Mouse (Mus musculus) heart, embryonic 12.5 days (tissue): ENCODE data around the gene Lactbl1. TPM values are rescaled to one million over a fixed set of nuclear protein-coding genes. Genes with fewer than 3 reads are reported as not detected.
A peak's percentile ranks its signal among the peaks of the same experiment; 100 is the strongest.

Experiments used
- ATAC-seq: fragments of 200-750 bp; cut with Nextera tagmentation; 2 replicates; pipeline ENCODE4 v1.8.0; 2017; ENCODE audit warnings: moderate TSS enrichment, moderate library complexity; ENCODE audit not compliant: insufficient number of reproducible peaks, low FRiP score
- H3K27ac ChIP-seq: fragments of 300-500 bp; sonication (generic); 2 replicates; pipeline ENCODE4 v1.5.1; 2016; ENCODE audit warnings: mild to moderate bottlenecking, moderate library complexity; ENCODE audit not compliant: poor library complexity, severe bottlenecking
- H3K27me3 ChIP-seq: fragments of 300-500 bp; sonication (generic); replicated peaks from 2 replicates; pipeline ENCODE4 v1.6.1; 2016; ENCODE audit warnings: mild to moderate bottlenecking, moderate library complexity
- H3K36me3 ChIP-seq: fragments of 300-500 bp; sonication (generic); 2 replicates; pipeline ENCODE4 v1.6.1; 2016; ENCODE audit warnings: mild to moderate bottlenecking, moderate library complexity
- H3K4me1 ChIP-seq: fragments of 300-500 bp; sonication (generic); replicated peaks from 2 replicates; pipeline ENCODE4 v1.6.1; 2016; ENCODE audit warnings: mild to moderate bottlenecking
- H3K4me2 ChIP-seq: fragments of 300-500 bp; sonication (generic); 2 replicates; pipeline ENCODE4 v1.6.1; 2016; ENCODE audit warnings: mild to moderate bottlenecking, moderate library complexity
- H3K4me3 ChIP-seq: fragments of 300-500 bp; sonication (generic); 2 replicates; pipeline ENCODE4 v1.5.1; 2016; ENCODE audit warnings: mild to moderate bottlenecking
- H3K9ac ChIP-seq: fragments of 300-500 bp; sonication (generic); 2 replicates; pipeline ENCODE4 v1.6.1; 2016; ENCODE audit warnings: mild to moderate bottlenecking, moderate library complexity
- H3K9me3 ChIP-seq: fragments of 300-500 bp; sonication (generic); replicated peaks from 2 replicates; pipeline ENCODE4 v1.6.1; 2016; ENCODE audit warnings: mild to moderate bottlenecking, moderate library complexity
- WGBS: fragments of 180-500 bp; shearing (Covaris S2); methylation state at CpG from one replicate; pipeline ENCODE4 v1.1.7; 2016; 5-methylcytosine and 5-hydroxymethylcytosine counted together
- polyA plus RNA-seq: library from polyadenylated mRNA; unstranded; fragments of >200 nt; fragmentation: Nextera tagmentation; extraction: Ambion mirVana; gene quantifications from 2 replicates; pipeline ENCODE4 v1.2.1, GENCODE M21; 2016

Lactbl1 gene
- polyA plus RNA-seq, 1 experiment from 2014 or later, result not detected

DNA sequence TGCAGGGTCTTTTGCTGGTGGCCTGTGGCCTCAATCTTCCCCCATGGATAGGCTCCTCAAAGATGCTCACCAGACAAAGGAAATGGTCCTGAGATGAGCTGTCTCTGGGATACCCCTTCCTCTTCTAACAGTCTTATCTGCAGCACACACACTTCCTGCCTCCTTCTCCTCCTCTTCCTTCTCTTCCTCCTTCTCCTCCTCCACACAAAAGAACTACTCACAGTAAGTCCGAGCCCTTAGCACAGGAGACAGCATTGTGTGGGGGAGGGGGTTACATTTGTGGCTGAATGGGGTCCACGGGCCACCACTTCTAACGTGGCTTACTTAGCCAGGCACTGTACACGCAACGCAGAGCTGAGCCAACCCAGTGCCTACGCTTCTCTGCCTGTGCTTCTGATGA is 30.6 kb downstream of the Lactbl1 start:
- no peak overlapping the region for H3K4me2 ChIP-seq
- H3K9ac ChIP-seq, result no peak overlapping the region
- H3K27ac ChIP-seq, result peak overlapping the region; percentile 17; the same call in 1 of the 2 replicates
- peak; percentile 51 for ATAC-seq
- peaks cover 17% of the 10 kb centered on the region for H3K27me3 ChIP-seq
- no peaks in the 10 kb centered on the region for H3K9me3 ChIP-seq
- 47% methylated on average over 6 of the region's 6 CpGs for WGBS
- H3K4me3 ChIP-seq, result no peak overlapping the region
- H3K36me3 ChIP-seq, result no peaks in the 10 kb centered on the region
- peaks cover 28% of the 10 kb centered on the region for H3K4me1 ChIP-seq

DNA sequence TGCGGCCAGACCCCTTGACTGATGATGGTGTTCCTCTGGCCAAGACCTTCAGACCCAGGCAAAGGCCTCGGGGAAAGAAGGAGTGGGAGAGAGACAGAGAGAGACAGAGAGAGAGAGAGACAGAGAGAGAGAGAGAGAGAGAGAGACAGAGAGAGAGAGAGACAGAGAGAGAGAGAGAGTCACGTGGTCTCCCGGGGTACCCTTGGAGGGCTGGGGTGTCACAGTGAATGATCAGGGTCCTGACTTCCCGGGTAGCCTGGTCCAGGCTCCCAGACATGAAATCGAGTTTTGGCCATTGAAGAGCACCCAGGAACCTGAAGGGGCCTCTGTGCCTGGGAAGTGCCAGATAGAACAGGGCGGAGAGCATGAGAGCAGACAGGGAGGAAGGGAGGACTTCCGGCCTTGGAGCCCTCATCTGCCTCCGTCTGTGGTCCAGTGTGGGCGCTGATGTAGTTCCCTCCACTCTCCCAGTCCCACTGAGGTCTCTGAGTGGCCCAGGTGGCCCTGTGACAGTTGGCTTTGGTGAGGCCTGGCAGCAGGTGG is 31.3 kb downstream of the Lactbl1 start:
- no peak for ATAC-seq
- no peak overlapping the region for H3K9ac ChIP-seq
- H3K9me3 ChIP-seq, result no peaks in the 10 kb centered on the region
- H3K27me3 ChIP-seq, result peaks cover 16% of the 10 kb centered on the region
- H3K4me2 ChIP-seq, result no peak overlapping the region
- peak overlapping the region; percentile 17; the same call in 1 of the 2 replicates for H3K27ac ChIP-seq
- peaks cover 28% of the 10 kb centered on the region for H3K4me1 ChIP-seq
- H3K4me3 ChIP-seq, result no peak overlapping the region
- WGBS, result 72% methylated on average over 10 of the region's 10 CpGs
- peaks cover 3% of the 10 kb centered on the region; the same call in 1 of the 2 replicates for H3K36me3 ChIP-seq

DNA sequence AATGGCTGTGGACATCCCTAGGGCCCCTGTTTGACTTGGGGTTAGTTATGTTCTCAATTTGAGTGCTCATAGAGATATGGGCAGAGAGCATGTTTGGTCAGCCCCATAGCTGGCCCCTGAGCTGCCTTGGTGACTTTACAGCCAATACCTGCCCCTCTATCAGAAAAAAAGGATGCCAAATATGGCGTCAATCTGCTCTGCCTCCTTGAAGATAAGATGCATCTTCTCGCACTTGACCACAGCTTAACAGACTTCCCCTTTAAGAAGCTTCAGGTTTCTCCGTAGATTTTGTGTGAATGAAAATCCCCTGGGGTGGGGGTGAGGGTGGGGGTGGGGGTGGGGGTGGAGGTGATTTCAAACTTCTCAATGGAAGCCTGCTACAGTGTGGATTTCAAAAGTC is 35.5 kb downstream of the Lactbl1 start:
- H3K27ac ChIP-seq, result no peak overlapping the region
- H3K27me3 ChIP-seq, result 0 out of 2 replicates have a peak, but pooled peaks cover 6% of the 10 kb centered on the region
- 60% methylated on average over 3 of the region's 3 CpGs for WGBS
- H3K36me3 ChIP-seq, result peaks cover 6% of the 10 kb centered on the region; the same call in 1 of the 2 replicates
- ATAC-seq, result no peak
- H3K9me3 ChIP-seq, result no peaks in the 10 kb centered on the region
- no peak overlapping the region for H3K4me2 ChIP-seq
- H3K4me1 ChIP-seq, result peaks cover 7% of the 10 kb centered on the region
- no peak overlapping the region for H3K4me3 ChIP-seq
- H3K9ac ChIP-seq, result no peak overlapping the region

DNA sequence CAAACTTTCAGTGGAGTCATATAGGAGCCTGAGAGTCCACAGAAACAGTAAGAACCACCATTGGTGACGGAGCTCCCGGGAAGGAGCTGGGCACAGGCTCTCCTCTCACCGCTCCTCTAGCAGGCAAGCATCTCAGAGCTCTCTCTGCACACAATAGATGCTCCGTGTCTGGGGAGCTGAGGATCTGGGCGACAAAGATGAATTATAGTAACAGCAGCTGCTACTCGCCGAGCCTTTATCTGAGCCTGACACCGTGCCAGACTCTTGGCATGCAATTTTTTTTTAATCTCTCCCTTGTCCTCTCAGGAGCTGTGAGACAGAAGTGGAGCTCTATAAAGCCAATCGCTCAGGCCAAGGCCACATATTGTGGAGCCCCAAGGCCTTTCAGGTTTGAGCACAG is 42.6 kb downstream of the Lactbl1 start:
- H3K4me3 ChIP-seq, result no peak overlapping the region
- no peak for ATAC-seq
- H3K9me3 ChIP-seq, result no peaks in the 10 kb centered on the region; the same call in none of the 2 replicates
- H3K27ac ChIP-seq, result no peak overlapping the region
- 67% methylated on average over 9 of the region's 9 CpGs for WGBS
- H3K9ac ChIP-seq, result no peak overlapping the region
- H3K4me1 ChIP-seq, result 0 out of 2 replicates have a peak, but pooled peaks cover 3% of the 10 kb centered on the region
- H3K36me3 ChIP-seq, result no peaks in the 10 kb centered on the region
- no peaks in the 10 kb centered on the region for H3K27me3 ChIP-seq
- no peak overlapping the region for H3K4me2 ChIP-seq

DNA sequence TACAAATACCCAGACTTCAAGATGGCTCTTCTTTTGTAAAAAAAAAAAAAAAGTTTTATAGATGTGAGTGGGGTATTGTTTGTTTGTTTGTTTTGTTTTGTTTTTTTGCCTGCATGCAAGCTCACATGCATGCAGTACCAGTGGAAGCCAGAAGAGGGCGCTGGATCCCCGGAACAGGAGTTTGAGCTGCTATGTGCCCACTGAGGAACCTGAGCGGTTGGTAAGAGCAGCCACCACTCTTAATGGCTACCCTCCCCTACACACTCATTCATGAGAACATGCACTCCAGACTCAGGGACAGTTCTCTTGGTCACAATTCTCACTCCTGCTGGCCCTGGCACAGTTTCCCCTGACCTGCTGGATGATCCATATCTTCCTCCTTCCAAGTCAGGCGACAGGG is 43.6 kb downstream of the Lactbl1 start:
- Histone ChIP-seq H3K4me2 (no peak overlapping the region), H3K9ac (no peak overlapping the region), H3K27ac (no peak overlapping the region), H3K36me3 (no peaks in the 10 kb centered on the region), H3K27me3 (no peaks in the 10 kb centered on the region), H3K4me3 (no peak overlapping the region), H3K4me1 (0 out of 2 replicates have a peak, but pooled peaks cover 3% of the 10 kb centered on the region), H3K9me3 (no peaks in the 10 kb centered on the region; the same call in none of the 2 replicates)
- 57% methylated on average over 4 of the region's 4 CpGs for WGBS
- ATAC-seq, result no peak

DNA sequence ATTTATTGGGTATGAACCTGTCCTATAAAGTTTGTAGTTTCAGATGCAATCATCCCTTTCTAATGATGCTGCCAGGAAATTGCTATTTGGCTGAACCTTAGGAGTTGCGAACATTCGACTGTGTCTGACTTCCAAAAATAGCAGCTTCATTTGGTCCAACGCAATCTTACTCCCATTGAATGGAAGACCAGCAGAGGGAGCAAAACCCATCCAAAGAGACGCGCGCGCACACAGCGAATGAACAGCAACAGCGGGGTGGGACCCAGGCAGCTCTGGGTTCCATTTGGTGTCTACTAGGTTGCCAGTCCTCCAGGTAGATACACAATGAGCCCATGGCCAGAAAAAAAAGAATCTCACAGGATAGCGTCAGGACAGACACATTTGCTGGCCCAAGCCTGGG is 45.3 kb downstream of the Lactbl1 start:
- H3K4me1 ChIP-seq, result 0 out of 2 replicates have a peak, but pooled peaks cover 3% of the 10 kb centered on the region
- 39% methylated on average over 10 of the region's 10 CpGs for WGBS
- no peak overlapping the region for H3K9ac ChIP-seq
- no peaks in the 10 kb centered on the region for H3K36me3 ChIP-seq
- no peak overlapping the region for H3K4me2 ChIP-seq
- no peaks in the 10 kb centered on the region; the same call in none of the 2 replicates for H3K9me3 ChIP-seq
- H3K4me3 ChIP-seq, result no peak overlapping the region
- H3K27ac ChIP-seq, result no peak overlapping the region
- no peak for ATAC-seq
- H3K27me3 ChIP-seq, result peaks cover 5% of the 10 kb centered on the region; the same call in 1 of the 2 replicates

DNA sequence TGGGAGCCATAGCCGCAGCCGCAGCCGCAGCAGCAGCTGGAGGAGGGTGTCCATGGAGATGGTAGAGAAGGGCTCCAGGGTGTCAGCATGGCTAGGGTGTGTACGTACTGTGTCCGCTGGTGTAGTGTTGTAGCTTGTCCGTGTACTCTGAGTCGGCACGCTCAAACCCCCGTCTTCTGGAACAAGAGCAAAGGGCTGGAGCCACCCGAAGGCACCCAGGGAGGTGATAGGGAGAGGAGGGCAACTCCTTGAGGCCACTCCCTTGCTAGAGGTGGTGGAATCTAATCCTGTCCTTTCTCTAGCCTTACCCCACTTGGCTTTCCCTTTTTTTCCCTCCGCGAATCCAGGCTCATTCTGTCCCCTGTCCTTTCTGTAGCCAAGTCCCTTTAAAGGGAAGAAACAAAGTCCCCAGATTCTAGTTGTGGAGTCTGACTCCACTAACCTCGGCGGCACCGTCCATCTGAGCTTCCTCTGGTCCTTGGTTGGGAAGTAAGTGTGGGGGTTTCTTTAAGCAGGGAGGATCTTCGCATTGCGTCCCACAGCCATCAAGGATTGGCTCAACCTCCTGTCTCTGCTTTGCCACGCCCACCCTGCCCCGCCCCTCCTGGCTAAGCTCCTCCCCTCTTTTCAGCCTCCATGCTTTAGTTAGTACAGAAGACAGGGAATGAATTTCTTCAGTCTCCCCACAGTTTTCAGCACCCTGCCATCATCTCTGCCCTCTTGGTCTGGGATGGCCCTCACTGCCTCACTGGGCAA is 50.1 kb downstream of the Lactbl1 start:
- 0 out of 2 replicates have a peak, but pooled peaks cover 2% of the 10 kb centered on the region for H3K4me1 ChIP-seq
- no peaks in the 10 kb centered on the region for H3K9me3 ChIP-seq
- no peak overlapping the region for H3K27ac ChIP-seq
- ATAC-seq, result no peak; the same call in 1 of the 2 replicates
- peaks cover 18% of the 10 kb centered on the region for H3K27me3 ChIP-seq
- no peaks in the 10 kb centered on the region for H3K36me3 ChIP-seq
- no peak overlapping the region for H3K4me3 ChIP-seq
- H3K4me2 ChIP-seq, result no peak overlapping the region
- 84% methylated on average over 19 of the region's 19 CpGs for WGBS
- H3K9ac ChIP-seq, result no peak overlapping the region

DNA sequence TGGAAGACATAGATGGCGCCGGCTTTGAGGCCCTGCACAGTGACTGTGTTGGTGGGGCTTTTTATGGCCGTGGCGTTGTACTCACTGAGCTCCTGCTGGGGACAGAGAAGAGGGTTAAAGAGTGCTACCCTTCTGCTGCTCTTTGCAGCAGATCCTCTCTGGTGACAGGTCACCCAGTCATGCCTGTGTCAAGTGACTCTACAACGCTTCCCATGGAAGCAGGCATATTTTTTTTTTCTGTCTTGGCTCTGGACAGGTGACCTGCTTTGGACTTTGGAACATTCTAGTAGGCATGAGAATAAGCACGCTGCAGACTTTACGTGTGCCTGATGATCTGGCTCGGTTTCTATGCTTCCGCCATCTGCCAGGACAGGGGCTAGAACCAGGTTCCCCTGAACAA is 53.0 kb downstream of the Lactbl1 start:
- WGBS, result 87% methylated on average over 9 of the region's 9 CpGs
- Histone ChIP-seq H3K4me2 (no peak overlapping the region), H3K27ac (no peak overlapping the region), H3K9me3 (no peaks in the 10 kb centered on the region), H3K27me3 (peaks cover 25% of the 10 kb centered on the region), H3K4me3 (no peak overlapping the region), H3K36me3 (no peaks in the 10 kb centered on the region), H3K4me1 (peaks cover 12% of the 10 kb centered on the region), H3K9ac (no peak overlapping the region)
- no peak for ATAC-seq

DNA sequence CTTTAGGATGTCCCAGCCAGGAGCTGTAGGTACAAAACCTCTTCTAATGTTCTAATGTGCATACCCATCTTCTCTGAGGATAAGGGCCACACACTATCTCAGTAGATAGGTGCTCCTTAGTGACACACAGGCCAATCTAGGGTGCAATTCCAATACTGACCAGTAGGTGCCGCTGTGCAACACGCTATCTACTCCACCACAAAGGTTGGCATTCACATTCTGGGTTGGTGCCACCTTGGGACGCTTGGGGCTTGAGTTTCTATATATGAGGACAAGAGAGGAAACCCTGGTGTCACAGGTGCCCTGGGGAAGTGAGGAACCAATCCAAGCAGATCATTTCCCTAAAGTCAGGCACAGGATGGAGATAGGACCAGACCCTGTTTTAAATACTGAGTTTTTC is 56.1 kb downstream of the Lactbl1 start:
- Histone ChIP-seq H3K4me2 (no peak overlapping the region), H3K27me3 (peaks cover 38% of the 10 kb centered on the region), H3K27ac (no peak overlapping the region), H3K4me1 (peaks cover 26% of the 10 kb centered on the region), H3K36me3 (no peaks in the 10 kb centered on the region), H3K4me3 (no peak overlapping the region), H3K9me3 (no peaks in the 10 kb centered on the region), H3K9ac (no peak overlapping the region)
- 5% methylated on average over 3 of the region's 3 CpGs for WGBS
- ATAC-seq, result no peak

DNA sequence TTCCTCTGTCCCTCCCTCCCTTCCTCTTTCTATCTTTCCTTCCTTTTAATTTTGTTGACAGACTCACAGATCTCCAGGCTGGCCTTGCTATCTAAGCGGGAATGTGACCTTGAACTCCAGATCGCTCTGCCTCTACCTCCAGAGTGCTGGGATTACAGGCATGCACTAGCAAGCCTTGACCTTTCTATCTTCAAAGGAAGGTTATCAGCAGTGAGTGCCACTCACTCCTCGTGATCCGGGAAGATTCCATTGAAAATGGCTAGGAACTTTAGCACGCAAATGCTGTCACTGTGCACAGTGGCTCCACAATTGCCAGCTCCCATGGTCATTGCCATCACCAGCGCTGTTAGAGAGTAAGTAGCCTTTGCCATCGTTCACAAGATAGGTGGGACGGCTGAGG is 56.8 kb downstream of the Lactbl1 start:
- 43% methylated on average over 8 of the region's 8 CpGs for WGBS
- ATAC-seq, result no peak
- Histone ChIP-seq H3K27me3 (peaks cover 46% of the 10 kb centered on the region), H3K4me1 (peaks cover 26% of the 10 kb centered on the region), H3K9ac (no peak overlapping the region), H3K27ac (no peak overlapping the region), H3K4me3 (no peak overlapping the region), H3K9me3 (no peaks in the 10 kb centered on the region), H3K4me2 (no peak overlapping the region), H3K36me3 (no peaks in the 10 kb centered on the region)

DNA sequence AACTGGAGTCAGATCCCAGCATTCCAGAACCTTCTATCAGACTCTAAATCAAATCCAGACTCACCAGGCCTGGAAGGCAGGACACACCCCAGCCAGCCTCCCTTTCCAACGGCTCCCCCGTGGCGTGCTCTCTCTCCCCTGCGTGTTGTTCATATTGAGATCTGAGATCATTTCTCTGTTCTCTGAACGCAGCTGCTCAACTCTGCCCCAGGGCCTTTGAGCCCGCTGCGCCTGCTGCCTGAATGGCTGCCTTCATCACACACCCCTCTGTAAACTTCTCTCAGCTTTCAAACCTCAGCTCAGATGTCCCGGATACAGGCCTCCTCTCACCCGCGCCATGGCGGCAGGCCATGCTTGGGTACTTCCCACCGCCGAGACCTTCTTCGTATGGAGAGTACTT is 58.2 kb downstream of the Lactbl1 start:
- Histone ChIP-seq H3K27ac (no peak overlapping the region), H3K9me3 (no peaks in the 10 kb centered on the region), H3K27me3 (peaks cover 60% of the 10 kb centered on the region), H3K4me3 (no peak overlapping the region), H3K36me3 (no peaks in the 10 kb centered on the region), H3K9ac (no peak overlapping the region), H3K4me1 (peaks cover 30% of the 10 kb centered on the region), H3K4me2 (no peak overlapping the region)
- 82% methylated on average over 14 of the region's 14 CpGs for WGBS
- ATAC-seq, result no peak
